Mouse (Mus musculus) liver, embryonic 14 days (tissue): ENCODE data around the gene Txlna. TPM values are rescaled to one million over a fixed set of nuclear protein-coding genes. Genes with fewer than 3 reads are reported as not detected.

Experiments
- polyA plus RNA-seq: library from polyadenylated mRNA; depleted of rRNA; stranded (reverse); fragments of >200 nt; gene quantifications from 2 replicates; pipeline ENCODE4 v1.2.3, GENCODE M21; 2012; rRNA removed

Gene Txlna
- polyA plus RNA-seq = 15.6 and 18.5 TPM in 2 replicates

DNA sequence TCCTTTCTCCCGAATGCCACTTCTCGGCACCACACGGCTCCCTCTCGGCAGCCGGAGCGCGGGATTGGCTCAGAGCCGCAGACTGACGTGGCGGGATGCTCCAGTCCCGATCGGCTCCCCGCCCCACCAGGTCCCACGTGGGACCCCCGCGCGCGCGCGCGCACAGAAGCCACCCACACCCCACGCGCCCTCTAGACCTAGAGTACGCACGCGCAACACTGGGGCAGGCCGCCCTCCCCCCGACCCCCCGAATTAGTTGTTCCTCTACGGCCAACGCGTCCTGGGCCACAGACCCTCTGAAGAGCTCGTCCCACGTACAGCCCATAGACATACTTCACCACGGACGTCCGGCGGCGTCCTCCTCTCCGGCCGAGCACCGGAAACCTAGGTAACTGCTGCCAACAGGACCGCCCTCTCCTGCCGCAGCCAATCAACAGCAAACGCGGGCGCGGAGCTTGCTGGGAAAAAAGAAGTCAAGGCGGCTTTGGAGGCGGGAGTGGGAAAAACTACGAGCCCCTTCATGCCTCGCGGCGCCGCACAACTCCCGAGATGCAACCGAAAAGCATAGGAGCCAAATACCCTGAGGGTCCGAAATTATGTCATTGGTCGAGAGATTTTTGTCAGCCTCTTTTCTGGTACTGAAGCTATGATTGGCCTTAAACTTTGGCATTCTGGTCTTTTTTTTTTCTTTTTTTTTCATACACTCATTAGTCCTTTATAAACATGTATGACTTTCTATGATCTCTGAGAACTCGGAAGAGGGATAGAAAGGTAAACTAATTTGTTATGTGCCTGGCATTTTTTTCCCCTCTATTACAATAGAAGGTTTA, at the start of gene Txlna:
TSS of gene Txlna (minus strand) at position 428 of the 830 bp plus-strand sequence.

DNA sequence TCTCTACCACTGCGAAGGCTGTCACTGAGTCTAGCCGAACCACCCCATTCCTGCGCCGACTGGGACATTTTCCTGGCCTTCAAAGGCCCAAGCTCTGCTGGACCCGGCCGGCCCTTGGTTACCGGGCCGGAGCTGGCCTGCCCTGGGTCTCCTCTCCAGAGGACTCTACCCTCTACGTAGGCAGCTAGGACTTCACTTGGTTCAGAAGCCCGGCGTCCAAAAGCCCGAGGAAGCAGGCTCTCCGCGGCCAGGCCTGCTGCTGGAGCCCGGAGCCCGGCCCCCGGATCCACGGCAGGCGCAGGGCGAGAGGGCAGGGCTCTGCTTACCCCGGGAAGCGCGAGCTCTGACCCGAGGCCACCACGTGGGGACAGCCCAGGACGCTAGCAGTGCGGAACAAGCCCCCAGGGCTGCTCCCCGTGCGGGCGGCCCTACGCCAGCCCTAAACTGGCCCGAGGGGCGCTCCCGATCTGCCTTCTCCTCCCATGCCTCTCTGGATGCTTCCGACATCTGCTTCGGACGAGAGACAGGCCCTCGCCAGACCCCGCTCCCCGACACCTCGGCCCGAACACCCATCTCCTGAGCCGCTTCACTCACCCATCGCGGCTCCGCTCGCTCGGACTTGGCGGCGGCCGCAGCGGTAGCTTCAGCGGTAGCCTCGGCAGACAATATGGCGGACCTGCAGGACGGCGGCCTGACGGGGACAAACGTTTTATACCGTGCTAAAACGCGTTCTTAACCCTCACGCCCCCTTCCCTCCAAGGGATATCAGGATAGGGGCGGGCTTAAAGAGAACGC, 31.4 kb upstream of the Txlna start, which contains the start of gene Kpna6:
TSS of gene Kpna6 (minus strand) at position 685 of the 795 bp plus-strand sequence.

DNA sequence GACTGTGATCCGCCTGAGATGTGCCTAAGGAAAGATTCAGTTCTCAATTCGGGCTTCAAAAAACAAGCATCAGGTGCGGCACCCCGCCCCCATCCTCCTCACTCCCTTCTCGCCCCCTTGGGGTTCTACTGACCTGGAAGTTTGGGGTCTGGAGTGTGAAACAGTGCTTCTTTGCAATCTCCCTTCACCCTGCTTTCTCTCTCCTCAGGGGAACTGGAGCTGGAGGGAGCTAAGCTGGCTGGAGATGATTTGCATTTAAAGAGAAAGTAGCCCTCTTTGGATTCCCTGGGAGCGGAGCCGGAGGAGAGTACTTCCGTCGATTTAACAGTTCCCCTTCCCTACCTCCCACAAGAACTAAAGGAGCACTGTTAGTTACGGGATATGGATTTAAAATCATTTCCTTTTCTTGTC, 17.2 kb downstream of the Txlna start, which contains the start of gene Ccdc28b:
TSS of gene Ccdc28b (minus strand) at position 267 of the 411 bp plus-strand sequence.

DNA sequence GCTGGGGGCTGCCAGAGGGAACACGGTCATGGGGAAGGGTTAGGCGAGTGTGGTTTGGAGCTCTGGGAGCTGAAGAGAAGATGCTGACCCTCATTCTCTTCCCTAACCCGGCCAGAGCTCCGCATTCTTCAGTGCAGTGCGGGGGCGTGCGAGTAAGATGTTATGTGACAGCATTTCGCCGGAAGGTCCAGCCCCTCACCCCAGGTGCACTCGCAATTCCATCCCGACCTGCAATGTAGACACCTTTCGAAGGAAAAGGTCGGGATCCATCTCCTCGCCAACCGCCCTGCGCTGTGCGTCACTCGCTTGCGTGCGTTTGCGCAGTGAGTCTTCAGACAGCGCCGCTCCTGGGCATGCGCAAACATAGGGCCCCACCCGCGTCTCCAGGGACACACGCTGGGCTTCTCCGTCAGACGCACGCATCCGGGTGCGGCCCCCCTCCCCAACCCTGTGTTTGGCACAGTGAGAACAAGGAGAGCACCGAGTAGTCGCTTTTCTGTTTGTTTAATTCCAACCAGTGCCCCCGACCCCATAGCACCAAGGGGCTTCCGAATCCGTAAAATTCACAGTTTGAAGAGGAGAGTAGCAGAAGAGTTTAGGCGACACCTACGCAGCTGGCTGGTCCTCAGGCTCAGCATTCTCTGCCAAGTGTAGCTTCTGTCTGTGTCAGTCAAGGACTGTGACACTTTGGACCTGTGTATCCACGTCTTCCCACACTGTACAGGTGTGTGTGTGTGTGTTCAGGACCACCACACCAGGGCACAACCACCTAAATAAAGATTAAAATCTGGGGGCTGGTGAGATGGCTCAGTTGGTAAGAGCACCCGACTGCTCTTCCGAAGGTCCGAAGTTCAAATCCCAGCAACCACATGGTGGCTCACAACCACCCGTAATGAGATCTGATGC, 21.8 kb downstream of the Txlna start, which contains the start of gene Iqcc:
TSS of gene Iqcc (minus strand) at position 314 of the 906 bp plus-strand sequence.

DNA sequence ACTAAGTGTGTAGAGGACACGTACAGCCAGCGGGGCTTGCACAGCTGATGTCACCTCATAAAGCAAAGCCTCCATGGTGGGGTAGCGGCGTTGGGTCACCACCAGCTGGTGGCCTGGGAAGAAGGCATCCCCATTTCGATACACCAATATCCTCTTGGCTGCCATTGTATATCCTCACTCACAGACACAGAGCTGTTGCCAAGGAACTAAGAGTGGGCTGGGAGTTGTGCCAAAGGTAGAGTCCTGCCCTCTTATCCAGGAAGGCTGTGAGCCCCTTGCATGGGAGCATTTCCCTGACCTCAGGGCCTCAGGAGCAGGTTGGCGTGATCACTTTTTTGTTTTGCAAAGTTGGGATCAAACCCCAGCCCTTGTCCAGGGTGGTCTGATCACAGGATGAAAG, 26.8 kb downstream of the Txlna start, which contains the start of gene Dcdc2b:
TSS of gene Dcdc2b (minus strand) at position 165 of the 400 bp plus-strand sequence.

DNA sequence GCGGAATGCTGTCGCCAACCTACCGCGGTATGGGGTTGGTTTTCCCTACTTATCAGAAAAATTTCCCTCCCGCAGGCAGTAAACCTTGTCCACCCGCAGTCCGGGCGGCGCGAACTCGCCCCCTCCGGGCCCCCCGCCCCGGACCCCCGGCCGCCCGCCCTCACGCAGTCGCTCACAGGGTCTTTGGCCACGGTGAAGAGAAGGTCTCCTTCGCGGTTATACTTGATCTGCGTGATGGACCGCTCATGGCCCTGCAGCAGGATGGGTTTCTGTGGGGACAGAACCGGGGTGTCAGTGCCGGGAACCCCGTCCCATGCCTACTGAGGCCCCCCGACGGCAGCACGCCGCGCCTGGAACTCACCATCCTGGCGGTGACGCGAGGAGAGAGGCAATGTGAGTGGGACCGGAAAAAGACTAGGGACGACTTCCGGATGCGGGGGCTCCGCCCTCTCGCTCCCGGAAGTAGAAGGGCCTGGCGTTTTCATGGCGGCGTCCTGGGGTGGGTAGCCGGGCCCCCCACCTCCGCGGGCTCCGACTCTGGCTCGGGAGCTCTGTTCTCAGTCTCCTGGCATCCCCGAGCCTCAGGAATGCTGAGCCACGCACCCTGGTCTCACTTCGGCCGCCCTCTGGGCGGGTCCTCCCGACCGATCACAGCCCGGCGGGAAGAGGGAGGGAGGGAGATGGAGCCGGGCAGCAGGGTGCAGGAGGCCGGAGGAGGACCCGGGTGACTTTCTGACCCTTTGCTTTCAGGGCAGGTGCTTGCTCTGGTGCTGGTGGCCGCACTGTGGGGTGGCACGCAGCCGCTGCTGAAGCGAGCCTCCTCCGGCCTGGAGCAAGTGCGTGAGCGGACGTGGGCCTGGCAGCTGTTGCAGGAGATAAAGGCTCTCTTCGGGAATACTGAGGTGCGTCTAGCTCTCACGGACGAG, 40.4 kb downstream of the Txlna start, which contains the start of the genes Eif3i and Tmem234:
TSS of gene Eif3i (minus strand) at position 416 of the 926 bp plus-strand sequence.
TSS of gene Tmem234 (plus strand) at position 436 of the 926 bp plus-strand sequence.

DNA sequence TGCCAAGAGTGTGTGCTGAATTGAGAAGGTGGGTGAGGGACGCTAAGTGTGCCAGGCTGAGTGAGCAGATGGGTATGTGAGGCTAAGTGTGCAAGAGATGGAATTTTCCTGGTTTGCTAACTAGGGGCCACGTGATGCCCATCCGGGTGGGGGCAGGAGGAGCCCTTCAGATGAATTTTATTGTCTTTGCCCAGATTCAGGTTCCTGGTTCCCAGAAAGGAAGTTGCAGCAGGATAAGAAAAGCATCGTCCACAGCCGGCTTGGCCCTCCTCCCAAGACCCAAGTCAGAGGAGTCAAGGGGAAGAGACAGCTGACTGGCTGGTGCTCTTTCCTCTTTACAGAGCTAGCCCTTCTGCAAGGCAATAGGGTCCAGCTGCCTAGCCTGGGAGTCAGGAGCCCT, 62.4 kb downstream of the Txlna start, which contains the start of gene Fam167b:
TSS of gene Fam167b (minus strand) at position 84 of the 400 bp plus-strand sequence.

Other genes with a start within 250 kb of the Txlna start
- 0.31 and 0.50 TPM in 2 replicates for gene Zbtb8b, start 200.2 kb downstream of the Txlna start, polyA plus RNA-seq
- 26.5 and 36.7 TPM in 2 replicates for gene Bsdc1, start 179.5 kb downstream of the Txlna start, polyA plus RNA-seq
- gene Tssk3, start 150.0 kb downstream of the Txlna start, polyA plus RNA-seq = not detected in 2 replicates
- 0.12 and 0.44 TPM in 2 replicates for gene Fam229a, start 149.9 kb downstream of the Txlna start, polyA plus RNA-seq
- gene Marcksl1, start 127.5 kb downstream of the Txlna start, polyA plus RNA-seq = 33.7 and 37.5 TPM in 2 replicates
- 75.0 and 86.9 TPM in 2 replicates for gene Hdac1, start 98.4 kb downstream of the Txlna start, polyA plus RNA-seq
- 3.2 and 3.7 TPM in 2 replicates for gene Lck, start 67.4 kb downstream of the Txlna start, polyA plus RNA-seq
- gene Fam167b, start 62.5 kb downstream of the Txlna start, polyA plus RNA-seq = 6.9 and 7.3 TPM in 2 replicates
- 202 and 237 TPM in 2 replicates for gene Eif3i, start 40.4 kb downstream of the Txlna start, polyA plus RNA-seq
- gene Tmem234, start 40.4 kb downstream of the Txlna start, polyA plus RNA-seq = 78.8 and 89.5 TPM in 2 replicates
- 0.07 and 0.20 TPM in 2 replicates for gene Dcdc2b, start 26.8 kb downstream of the Txlna start, polyA plus RNA-seq
- 8.3 and 8.4 TPM in 2 replicates for gene Iqcc, start 22.0 kb downstream of the Txlna start, polyA plus RNA-seq
- gene Ccdc28b, start 17.1 kb downstream of the Txlna start, polyA plus RNA-seq = 12.6 and 13.1 TPM in 2 replicates
- 9.8 and 11.6 TPM in 2 replicates for gene Kpna6, start 31.7 kb upstream of the Txlna start, polyA plus RNA-seq
- gene Tmem39b, start 55.8 kb upstream of the Txlna start, polyA plus RNA-seq = 7.4 and 8.6 TPM in 2 replicates
- 13.9 and 19.8 TPM in 2 replicates for gene Khdrbs1, start 101.2 kb upstream of the Txlna start, polyA plus RNA-seq
- 41.3 and 49.6 TPM in 2 replicates for gene Ptp4a2, start 170.2 kb upstream of the Txlna start, polyA plus RNA-seq